Mouse (Mus musculus) cerebellum, adult 2 months (tissue): ENCODE measurements at regions not wholly inside any gene's neighbourhood (a gene's known extent, or its start where the extent isn't known, plus 50 kb on each side); places are given as distances from the start of the nearest gene placed in this dataset.

Experiments
- CTCF ChIP-seq: fragments of 200-500 bp; IDR thresholded peaks from 2 replicates; pipeline ENCODE4 v1.5.1; 2011; ENCODE audit warnings: low read depth, mild to moderate bottlenecking, control low read depth, low read length, moderate library complexity, borderline replicate concordance; ENCODE audit not compliant: insufficient read depth
- POLR2A ChIP-seq: fragments of 200-500 bp; IDR thresholded peaks from 2 replicates; pipeline ENCODE4 v1.6.1; 2011; ENCODE audit warnings: low read length, control low read depth, borderline replicate concordance; ENCODE audit not compliant: insufficient read depth

DNA sequence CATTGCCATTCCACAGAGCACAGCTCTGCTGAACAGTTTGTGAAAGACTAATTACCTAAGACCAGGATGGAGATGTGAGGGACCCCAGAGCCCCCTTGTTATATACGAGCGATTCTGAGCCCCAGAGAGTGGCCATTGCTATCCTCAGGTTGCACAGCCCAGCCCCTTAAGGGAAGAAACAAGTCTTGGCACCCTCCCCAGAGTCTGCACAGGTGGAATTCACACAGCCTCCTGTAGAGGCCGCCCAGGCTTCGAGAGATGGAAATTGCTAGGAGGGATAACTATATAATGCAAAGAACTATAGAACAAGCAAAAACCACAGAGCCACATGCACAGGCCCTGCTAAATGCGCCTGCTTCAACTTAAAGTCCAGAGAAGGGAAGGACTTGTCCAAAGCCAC is 62.7 kb upstream of the Xpa start:
- no peak for TF ChIP-seq POLR2A
- TF ChIP-seq CTCF, result peak; percentile 49
